Mouse (Mus musculus) spleen, adult 18-20 months (tissue): ENCODE measurements around the gene Dtymk.
"Not testable (repeated sequence)": the region's sequence is repeated elsewhere in the genome, so short reads cannot be mapped to it uniquely, and the experiment has no call there.

Experiments used
- DNase-seq, 2 experiments: peaks; one replicate each; pipeline ENCODE4 v3.0.0; 2022; ENCODE audit warnings: mixed read lengths in 2 of 2

Dtymk gene

DNA sequence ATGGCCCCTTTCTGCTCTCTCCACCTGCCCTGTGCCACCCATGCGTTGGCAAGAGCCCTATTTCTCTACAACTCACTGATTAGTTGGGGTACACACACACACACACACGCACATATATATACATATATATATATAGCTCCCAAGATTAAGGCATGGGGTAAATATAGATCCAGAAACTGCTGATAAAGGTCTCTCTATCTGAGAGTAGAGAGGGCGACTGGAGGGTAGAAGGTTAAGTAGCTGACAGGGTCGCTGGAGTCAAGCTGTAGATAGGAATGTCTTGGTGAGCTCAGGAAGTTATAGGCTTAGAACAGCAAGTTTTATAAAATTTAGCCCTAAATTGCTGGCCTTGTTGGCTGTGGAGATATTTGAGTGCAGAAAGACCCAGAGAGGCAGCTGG is 3.1 kb upstream of the Dtymk start:
- no peak for DNase-seq

DNA sequence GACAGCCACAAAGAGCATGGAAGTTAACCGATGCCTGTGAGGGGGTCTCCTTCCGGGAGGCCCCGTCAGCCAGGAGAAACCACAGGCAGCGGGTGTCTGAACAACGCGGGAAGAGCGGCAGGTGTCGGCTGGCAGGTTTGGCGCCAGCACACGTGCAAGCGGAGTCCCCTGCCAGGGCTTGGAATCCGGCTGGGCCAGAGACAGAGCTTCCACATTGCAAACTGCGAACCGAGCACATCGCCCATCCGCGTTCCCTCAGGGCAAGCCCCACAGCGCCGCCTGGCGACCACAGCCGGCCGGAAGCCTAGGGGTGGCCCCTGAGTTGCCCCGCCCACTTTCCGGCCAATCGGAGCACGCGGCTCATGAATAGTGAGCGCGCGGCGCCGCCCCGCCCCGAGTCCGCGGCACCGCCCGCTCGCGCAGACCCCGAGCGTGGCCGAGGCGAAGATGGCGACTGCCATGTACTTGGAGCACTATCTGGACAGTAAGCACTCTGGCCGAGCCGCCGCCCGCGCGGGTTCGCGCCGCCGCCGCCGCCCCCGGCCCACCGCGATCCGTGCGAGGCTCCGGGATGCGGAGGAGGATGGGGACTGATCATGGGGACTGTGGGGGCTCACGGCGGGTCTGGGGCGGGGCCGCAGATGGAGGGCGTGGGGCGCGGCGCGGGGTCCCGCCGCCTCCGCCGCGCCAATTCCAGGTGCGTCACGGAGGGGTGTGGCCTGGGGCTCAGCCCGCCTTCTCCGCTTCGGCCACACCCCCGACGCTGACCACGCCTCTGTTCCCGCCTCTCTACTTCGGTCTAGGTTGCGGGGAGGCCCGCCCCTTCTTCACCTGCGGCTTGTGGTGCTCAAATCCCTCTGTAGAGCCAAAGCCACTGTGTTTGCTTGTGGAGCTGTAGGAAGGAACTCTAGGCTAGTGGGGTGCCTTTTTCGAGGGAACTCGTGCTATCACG is 2.1 kb upstream of the Dtymk start, which contains the start of gene Ing5:
Gene Ing5 (plus strand): TSS at position 410 of the 952 bp plus-strand sequence.
- DNase-seq, result peak; percentile 99 to 100

DNA sequence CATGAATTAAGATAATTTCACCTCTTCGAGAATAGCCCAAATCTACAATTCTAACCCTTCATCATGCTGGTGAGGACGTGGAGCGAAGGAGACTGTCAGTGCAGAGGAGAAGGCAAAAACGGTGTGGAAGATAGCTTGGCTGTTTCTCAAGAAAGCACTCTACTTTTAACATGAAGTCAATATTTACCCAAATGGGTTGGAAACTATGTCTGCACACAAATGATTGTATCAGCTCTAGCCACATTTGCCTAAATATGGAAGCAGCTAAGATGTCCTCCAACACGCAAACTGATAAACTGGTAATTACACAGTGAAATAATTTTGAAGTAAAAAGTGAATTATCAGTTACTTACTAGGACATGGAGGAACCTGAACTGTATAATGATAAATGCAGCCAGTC is 1.0 kb upstream of the Dtymk start:
- DNase-seq, result no peak

DNA sequence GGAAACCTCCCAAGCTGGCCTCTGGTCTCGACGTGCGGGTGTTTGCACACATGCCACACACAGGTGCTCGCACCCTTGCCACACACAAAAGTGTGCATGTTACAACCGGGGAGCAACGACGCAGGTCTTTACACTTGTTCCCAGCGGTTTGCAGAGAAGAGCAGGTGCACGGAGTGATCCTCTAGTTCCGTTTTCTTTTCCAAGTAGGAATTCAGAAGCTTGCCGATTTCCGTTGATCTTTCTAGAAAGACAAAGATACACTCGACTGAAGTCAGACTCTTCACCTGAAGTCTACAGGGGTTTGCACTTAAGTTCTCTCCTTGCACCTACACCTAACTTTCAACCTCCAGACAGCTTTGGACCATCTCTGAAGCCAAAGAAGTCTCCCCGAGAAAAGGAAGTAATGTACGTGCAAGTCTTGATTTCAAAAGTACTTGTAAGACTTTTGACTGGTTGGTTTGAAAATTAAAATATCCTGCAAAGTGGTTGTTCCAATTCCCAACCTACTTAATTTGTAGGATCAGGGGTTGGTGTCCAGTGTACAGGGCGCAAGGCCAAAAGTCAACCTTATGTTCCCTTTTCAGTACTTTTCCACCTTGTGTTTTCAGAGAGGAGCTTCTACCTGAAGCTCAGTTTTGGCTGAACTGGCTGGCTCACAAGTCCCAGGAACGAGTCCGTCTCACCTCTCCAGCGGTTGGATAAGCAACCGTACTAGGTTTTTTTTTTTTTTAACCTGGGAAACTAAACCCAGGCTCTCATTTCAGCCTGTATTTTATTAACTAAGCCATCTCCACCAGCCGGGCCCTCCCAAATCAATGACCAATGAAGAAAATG is 847 bp downstream of the Dtymk start:
- DNase-seq, result peak in 1 of 2 experiments; percentile 4

DNA sequence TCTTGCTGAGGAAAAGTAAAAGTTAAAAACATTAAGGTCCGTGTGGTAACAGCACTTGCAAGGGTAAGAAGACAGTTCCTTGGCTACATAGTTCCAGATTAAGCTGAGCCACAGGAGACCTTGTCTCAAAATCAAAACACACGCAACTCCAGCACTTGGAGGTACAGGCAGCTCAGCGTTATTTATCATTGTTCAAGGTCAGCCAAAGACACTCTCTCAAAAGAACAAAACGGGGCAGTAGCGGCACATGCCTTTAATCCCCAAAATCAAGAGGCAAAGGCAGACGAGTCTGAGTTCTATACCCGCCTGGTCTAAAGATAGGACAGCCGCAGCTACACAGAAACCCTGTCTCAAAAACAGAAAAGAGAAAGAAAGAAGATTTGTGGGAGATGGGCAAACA is 5.8 kb downstream of the Dtymk start:
- no peak for DNase-seq

DNA sequence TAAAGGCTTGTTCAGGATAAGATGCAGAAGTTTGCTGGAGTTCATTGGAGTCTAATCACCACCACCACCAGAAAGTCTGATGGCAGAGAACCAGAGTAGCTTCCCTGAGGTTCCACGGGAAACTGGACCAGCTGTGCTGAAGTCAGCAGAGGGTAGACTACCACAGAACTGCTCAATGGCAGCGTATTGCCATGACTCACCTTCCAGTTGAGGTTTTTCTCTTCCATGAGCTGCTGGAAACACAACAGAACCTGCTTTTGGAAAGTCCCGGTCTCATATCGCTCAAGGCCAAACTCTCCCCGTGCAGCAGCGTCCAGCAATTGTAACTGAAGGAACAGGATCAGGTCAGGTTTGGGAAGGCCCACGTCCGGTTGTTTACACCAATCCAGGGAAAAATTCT is 7.2 kb downstream of the Dtymk start:
- DNase-seq, result no peak

DNA sequence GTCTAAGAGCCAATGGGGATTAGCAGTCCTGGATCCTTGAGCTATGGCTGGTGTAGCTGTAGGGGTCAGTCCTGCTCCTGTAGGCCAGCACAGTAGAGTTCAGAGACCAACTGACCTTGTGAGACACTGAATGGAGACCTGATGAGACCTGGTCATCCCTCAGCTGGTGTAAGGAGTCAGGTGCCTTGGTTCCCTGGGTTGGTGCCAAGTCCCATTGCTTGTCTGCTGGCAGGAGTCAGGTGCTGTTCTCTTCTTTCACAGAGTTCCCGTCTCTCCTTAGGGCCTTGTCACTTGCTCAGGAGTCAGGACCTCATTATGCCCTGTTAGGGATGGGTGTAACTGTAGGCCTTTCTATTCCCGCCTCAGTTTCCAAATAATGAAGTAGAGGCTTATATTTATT is 14.8 kb downstream of the Dtymk start:
- no peak for DNase-seq

DNA sequence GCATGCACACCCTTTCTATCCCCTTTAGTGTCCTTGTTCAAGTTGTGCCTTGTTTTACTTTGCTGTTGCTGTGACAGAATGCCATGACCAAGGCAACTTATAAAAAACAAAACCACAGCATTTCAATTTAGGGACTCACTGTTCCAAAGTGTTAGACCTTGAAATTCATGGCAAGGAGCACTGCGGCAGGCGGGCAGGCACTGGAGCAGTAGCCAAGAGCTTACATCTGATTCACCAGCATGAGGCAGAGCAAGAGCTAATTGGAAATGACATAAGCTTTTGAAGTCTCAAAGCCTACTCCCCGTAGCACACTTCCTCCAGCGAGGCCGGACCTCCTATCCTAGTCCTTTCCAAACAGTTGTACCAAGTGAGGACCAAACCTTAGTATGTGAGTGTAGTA is 25.0 kb downstream of the Dtymk start:
- DNase-seq, result no peak

DNA sequence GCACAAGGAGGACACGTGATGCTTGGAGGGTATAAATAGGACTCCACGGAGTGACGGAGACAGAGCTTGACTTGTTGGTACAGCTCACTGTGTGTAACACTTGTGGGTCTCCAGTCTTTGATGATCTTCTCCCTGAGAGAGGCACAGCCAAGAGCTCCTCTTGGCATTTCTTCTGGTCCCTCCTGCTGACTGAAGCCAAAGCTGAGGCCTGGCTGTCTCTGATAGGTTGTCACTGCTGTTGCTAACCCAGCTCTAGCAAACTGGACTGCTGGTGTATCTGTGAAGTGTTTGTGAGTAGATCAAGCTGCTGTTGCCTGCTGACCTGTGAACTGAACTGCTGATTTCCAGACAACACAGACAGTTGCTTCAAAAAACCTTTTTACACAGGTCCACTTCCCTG is 31.8 kb downstream of the Dtymk start:
- no peak for DNase-seq

DNA sequence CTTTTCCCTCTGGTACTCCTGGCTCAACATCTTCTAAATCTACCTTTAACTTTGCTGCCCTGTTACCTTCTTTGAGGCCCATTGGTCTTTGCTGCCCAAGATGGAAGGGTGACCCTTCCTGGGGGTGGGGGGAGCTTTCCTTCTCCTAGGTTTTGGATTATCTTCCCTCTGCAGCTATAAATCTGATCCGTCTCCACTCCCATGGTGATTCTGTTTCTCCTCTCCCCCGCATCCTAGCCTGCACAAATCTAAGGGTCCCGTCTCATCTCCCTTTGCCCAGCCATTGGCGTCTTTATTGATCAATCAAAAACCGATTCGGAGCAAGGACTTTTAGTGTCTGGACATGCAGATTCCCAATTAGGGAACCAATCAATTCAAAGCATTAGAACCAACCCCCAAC is 34.1 kb downstream of the Dtymk start:
- DNase-seq, result no peak

DNA sequence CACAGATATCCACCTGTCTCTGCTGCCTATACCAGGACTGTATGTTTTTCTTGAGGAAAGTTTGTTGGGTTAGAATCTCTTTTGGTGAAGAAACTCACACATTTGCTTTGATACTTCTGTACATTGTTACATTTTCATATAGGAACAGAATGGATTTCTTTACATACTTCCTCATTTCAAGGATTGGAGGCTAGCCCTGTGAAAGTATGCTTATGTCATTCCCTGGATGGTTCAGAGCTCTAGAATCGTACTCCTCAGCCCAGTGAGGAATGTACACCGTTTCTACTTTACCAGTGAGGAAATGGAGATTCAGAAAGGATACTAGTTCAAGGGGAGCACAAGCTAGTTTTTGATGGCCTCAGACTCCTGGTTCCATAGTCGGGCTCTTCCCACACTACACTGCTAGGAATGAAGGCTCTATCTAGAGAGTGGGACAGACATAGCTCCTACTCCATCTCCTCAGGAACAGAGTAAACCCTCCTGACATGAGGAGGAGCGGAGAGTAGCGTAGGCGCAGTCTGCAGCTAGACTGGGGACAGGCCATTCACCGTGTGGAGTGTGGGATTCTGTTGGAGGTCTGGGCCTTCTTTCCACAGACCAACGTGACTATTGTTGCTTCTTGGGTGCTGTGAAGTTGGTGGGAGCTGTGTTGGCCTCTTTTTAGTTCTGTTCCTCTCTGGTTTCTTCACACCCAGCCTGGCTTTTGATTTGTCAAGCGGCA is 36.7 kb downstream of the Dtymk start:
- no peak for DNase-seq

DNA sequence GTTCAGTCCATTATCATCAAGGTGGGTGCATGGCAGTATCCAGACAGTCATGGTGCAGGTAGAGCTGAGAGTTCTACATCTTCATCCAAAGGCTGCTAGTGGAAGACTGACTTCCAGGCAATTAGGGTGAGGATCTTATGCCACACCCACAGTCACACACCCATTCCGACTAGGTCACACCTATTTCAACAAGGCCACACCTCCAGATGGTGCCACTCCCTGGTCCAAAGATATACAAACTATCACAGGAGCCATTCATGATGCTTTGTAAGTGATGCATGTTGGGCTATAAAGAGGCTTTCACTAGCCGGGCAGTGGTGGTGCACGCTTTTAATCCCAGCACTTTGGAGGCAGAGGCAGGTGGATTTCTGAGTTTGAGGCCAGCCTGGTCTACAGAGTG is 38.2 kb downstream of the Dtymk start:
- DNase-seq, result not testable (repeated sequence)

DNA sequence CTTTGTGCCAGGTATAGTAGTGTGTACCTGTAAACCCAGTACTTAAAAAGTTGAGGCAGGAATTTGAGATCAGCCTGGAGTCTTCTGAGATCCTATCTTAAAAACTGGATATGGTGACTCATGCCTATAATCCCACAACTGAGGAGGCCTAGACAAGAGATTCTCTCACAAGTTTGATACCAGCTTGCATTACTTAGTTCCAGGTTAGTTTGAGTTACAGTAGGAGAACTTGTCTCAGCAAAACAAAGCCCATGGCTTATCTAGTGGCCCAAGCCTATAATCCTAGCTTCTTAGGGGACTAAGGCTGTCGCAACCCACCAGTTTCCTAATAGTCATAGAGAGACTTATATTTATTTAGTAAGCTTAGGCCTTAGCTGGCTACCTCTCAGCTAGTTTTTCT is 41.7 kb downstream of the Dtymk start:
- no peak for DNase-seq

DNA sequence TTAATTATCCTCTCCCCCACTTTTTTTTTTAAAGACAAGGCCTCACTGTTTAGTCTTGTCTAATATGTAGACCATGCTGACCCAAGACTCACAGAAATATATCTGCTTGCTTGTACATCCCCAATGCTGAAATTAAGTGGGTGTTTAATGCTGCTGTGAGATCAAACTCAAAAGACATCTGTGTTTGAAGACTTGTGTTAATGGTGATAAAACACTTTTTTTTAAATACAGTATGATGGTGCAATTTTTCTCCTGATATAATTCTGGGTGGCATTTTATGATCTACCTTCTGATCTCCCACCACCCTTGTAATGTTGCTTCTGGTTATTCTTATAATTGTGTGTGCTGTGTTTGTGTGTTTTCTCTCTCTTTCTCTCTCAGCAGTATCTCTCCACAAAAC is 45.6 kb downstream of the Dtymk start:
- DNase-seq, result no peak

DNA sequence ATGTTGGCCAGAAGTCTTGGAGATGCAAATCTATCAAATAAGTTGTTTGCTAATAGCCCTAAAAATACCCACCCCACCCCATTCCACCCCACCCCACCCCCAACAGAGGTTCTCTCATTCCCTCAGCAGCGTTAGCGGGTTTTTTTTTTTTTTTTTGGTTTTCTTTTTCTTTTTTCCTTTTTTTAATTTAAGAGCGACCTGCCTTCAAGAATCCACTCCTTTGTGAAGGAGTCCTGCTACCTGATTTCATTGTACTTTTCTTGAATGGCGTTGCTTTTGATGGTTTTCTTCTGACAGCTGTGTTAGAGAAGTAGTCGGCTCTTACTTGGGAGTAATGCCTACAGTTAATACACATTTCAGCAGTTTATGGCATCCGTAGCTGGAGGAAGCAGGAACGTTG is 46.1 kb downstream of the Dtymk start:
- no peak for DNase-seq

DNA sequence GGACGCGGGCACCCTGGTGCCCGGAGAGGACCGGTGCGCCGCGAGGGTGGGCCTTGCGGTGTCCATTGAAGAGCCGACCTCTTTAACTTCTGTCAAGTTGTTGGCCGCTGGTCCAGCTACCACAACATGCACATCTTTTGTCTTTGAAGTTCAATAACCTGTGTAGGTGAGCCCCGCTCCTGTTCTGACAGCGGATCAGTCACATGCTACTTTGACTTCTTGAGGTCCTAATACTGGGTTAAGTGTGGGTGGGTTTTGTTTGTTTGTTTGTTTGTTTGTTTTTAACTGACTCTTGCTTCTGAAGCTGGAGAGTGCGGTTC is 46.5 kb downstream of the Dtymk start:
- no peak for DNase-seq

DNA sequence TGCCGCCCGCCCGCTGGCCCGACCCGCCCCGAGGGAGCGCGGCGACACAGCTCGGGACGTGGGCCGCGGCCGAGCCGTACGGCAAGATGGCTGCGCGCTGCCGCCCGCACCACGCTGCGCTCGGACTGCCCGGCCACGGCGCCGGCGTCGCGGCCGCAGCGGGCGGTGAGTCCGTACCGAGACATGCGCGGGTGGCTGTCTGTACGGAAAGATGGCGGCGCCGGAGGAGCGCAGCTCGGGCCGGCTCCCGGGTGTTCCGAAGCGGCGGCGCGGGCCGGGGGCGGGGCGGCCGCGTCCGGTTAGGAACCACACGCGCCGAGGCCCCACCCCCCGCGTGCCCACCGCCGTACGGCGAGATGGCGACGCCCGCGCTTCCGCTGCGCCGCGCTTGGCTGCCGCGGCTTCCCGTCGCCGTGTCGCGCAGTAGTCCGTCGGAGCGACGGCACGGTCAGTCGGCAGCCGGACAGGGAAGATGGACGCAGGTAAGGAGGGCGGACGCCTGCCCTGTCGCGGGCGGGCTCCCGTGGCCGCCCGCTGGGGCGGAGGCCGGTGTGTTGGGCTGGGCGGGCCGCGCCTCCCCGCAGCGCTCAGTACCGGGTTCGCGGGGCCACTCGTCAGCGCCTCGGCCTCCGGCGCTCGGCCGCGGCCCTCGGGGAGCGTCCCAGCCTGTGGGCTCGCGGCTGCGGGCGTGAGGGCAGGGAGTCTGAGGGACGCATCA is 47.0 kb downstream of the Dtymk start, which contains the start of gene Thap4:
Gene Thap4 (minus strand): TSS at position 292 of the 718 bp plus-strand sequence.
- DNase-seq, result peak; percentile 84 to 91

DNA sequence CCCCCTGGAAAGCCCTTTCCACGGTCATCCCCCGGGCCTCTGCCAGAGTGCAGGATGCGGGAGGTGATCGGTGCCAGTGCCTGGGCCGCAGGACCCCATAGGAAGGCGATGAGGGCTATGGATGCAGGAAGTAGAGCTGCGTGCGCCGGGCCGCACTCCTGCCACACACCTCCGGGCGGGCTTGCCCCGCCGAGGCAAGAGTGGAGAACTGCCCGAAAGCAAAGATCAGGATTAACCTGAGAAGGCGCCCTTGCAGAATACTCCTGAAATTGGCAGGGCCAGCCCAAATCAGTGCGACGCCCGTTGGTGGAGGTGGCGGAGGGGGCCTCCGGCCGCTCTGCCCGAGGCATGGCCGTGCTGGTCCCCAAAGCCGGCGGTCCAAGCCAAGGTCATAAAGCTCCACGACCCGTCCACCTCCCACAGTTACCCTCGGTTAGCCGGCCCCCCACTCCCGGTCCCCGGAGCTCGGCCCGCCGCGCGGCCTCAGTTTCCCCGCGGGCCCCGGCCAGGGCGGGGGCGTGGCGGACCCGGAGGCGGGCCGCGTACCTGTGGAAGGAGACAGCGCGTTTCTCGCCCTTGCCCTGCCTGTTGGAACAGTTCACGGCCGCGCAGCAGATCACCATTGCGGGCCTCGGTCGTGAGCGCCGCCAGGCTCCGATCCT is 47.7 kb downstream of the Dtymk start:
- DNase-seq, result no peak

DNA sequence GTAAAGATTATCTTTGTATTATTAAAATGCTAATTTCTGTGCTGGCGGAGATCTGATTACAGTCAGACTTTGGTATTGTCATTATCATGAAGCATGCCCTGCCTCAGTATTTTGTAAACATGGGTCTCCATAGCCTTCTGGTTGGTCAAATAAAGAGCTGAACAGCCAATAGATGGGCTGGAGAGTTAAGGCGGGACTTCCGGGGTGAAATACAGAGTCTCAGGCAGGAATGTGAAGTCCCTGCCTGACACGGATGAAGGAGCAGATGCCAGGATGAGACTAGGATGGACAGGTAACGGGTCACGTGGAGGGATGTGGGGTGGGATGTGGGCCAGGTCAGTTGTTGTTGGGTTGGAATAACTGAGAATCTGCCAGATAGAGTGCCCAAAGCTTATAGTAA is 50.4 kb downstream of the Dtymk start, which contains the start of gene Atg4b:
Gene Atg4b (plus strand): TSS at position 211 of the 400 bp plus-strand sequence.
- DNase-seq, result no peak

DNA sequence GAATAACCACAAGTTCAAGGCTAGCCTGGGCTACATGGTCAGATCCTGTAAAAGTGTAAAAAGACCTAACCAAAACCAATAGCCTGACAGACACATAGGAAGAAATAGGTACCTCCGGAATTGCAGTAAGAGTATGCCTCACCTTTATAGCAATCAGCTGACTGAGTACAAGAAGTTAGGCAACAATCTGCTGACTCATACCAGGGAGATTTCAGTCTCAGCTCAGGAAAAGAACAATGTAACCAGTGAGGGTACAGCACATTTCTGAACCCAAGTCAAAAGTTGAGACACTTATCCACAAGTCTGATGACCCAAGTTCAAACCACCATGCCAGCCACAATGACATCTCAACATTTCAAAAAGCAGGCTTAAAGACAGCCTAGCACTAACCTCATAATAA is 53.2 kb downstream of the Dtymk start:
- DNase-seq, result no peak

DNA sequence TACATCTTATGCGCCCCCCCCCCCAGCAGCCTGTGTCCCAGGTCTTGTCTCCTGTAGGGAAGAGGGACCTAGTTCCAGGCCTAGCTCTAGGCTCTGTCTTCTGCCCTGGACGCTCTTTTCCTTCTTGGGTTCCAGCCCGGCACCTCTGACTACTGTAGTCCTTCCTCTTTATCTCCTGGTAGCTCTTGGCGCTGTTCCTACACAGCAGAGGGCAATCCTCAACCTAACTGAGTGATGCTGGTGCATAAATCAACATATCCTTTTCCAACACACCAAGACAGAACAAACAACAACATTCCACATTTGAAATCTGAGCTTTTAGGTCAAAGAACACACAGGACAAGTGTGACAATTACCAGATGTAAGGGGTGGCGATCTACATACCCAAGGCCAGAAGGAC is 55.6 kb downstream of the Dtymk start:
- no peak for DNase-seq

DNA sequence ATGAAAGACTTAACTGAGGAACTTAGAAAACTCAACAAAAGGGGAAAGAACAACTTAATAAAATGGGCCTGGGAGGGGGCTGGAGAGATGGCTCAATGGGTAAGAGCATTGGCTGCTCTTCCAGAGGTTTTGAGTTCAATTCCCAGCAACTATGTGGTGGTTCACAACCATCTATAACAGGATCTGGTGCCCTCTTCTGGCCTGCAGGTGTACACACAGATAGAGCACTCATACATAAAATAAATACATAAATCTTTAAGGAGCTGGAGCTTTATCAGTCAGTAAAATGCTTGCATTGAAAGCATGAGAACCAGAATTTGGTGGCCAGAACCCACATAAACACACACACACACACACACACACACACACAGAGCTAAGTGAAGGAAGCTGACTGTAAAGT is 58.8 kb downstream of the Dtymk start:
- no peak for DNase-seq
